Comparison of ENCODE assay signal across 19 mouse cellular contexts in the genomic region with DNA sequence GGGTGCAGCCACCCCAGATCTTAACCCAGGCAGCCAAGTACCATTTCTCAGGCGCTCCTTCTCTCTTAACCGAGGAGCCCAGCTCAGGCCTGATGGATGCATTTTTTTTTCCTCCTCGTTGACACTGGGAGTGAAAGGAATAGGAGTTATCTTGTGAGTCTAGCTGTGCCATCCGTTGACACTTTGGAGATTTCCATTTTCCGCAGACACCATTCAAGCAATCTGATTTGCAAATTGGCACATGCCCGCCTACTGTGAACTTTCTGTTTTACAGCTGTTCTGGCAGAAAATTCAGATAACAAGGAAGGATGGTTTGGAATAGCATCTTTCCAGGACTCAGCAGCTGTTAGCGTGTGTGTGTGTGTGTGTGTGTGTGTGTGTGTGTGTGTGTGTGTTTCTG. TPM values are rescaled to one million over a fixed set of nuclear protein-coding genes. Genes with fewer than 3 reads are reported as not detected.
"Had no signal": no experiment of that assay in that cellular context is flagged by ENCODE, and none has a peak within 500 bp of the region (broad histone marks: within the 10 kb centered on the region; RNA-seq: fewer than 3 reads in every experiment).

No protein-coding gene starts in this region.

- H3K36me3 ChIP-seq: neural tube, embryonic 13.5 days; neural tube, embryonic 15.5 days had no signal

- H3K4me2 ChIP-seq: lung, embryonic 14.5 days; midbrain, embryonic 12.5 days; neural tube, embryonic 13.5 days; neural tube, embryonic 15.5 days had no signal

- DNase-seq: lung, adult 18-20 months; lung, embryonic 14.5 days; lung, postnatal 10 days; lung, postnatal 4 days; midbrain, embryonic 14.5 days; right cerebral cortex, adult 18-20 months; right cerebral cortex, postnatal 14 days; spleen, adult 18-20 months; thymus, adult 18-20 months; thymus, postnatal 14 days; thymus, postnatal 36 days had no signal

- H3K4me3 ChIP-seq: midbrain, embryonic 10.5 days; midbrain, embryonic 12.5 days; myocyte; neural tube, embryonic 13.5 days; neural tube, embryonic 15.5 days had no signal

- H3K4me1 ChIP-seq: midbrain, embryonic 10.5 days; midbrain, embryonic 12.5 days; neural tube, embryonic 13.5 days; neural tube, embryonic 15.5 days had no signal

- H3K27me3 ChIP-seq: midbrain, embryonic 12.5 days; neural tube, embryonic 13.5 days; neural tube, embryonic 15.5 days had no signal

- H3K9ac ChIP-seq: lung, embryonic 14.5 days; midbrain, embryonic 12.5 days; neural tube, embryonic 13.5 days; neural tube, embryonic 15.5 days had no signal

- H3K9me3 ChIP-seq: midbrain, embryonic 10.5 days; midbrain, embryonic 12.5 days; neural tube, embryonic 13.5 days; neural tube, embryonic 15.5 days had no signal

- ATAC-seq: midbrain, embryonic 16.5 days had no signal

- H3K27ac ChIP-seq: midbrain, embryonic 10.5 days; midbrain, embryonic 12.5 days; neural tube, embryonic 13.5 days; neural tube, embryonic 15.5 days had no signal

RNA-seq across cellular contexts. Expression of gene Evc2, which starts 39.1 kb away (rescaled TPM):
- total RNA-seq: megakaryocyte, adult 5-6 weeks; megakaryocyte-erythroid progenitor cell, adult 5-6 weeks had no signal

RNA-seq across cellular contexts. Expression of gene Evc, which starts 40.7 kb away (rescaled TPM):
- total RNA-seq: megakaryocyte, adult 5-6 weeks; megakaryocyte-erythroid progenitor cell, adult 5-6 weeks had no signal
